ENCODE assay signal across 34 mouse cellular contexts in the genomic region with DNA sequence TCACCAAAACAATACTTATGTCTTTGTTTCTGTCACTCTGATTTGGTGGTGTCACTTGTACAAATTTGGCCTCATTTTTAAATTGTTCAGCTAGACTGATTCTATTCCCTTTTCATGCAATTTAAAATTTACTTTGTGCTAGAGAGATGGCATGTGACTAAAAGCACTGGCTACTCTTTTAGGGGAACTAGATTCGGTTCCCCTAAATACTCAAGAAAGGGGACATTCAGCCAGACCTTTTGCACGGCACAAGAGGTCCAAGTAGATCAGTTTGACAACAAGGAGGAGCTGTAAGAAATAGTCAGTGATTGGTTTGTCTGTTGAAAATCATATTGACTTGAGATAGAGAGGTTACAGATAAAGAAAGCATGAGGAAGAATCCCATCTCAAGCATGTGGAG. TPM values are rescaled to one million over a fixed set of nuclear protein-coding genes. Genes with fewer than 3 reads are reported as not detected.
"Had no signal": no experiment of that assay in that cellular context is flagged by ENCODE, and none has a peak within 500 bp of the region (broad histone marks: within the 10 kb centered on the region; RNA-seq: fewer than 3 reads in every experiment).

No protein-coding gene starts in this region.

- H3K4me1 ChIP-seq: heart, embryonic 15.5 days; hindbrain, embryonic 13.5 days; hindbrain, embryonic 15.5 days; limb, embryonic 13.5 days; limb, embryonic 15.5 days had no signal

- H3K27me3 ChIP-seq: heart, embryonic 13.5 days; heart, embryonic 15.5 days; hindbrain, embryonic 15.5 days; intestine, embryonic 15.5 days; limb, embryonic 13.5 days; limb, embryonic 15.5 days; liver, embryonic 12.5 days had no signal

- DNase-seq: gastrocnemius, adult 2 months; gastrocnemius, postnatal 10 days; gastrocnemius, postnatal 25 days; heart, adult 18-20 months; heart, postnatal 14 days; heart, postnatal 36 days; kidney, adult 18-20 months; kidney, adult 8-10 months; kidney, postnatal 10 days; kidney, postnatal 25 days; kidney, postnatal 4 days; layer of hippocampus, postnatal 36 days; left cerebral cortex, postnatal 4 days had no signal

- H3K4me2 ChIP-seq: heart, embryonic 11.5 days; heart, embryonic 13.5 days; heart, embryonic 15.5 days; hindbrain, embryonic 13.5 days; hindbrain, embryonic 15.5 days; intestine, embryonic 15.5 days; limb, embryonic 13.5 days; limb, embryonic 15.5 days; liver, embryonic 12.5 days had no signal

- H3K36me3 ChIP-seq: heart, embryonic 13.5 days; heart, embryonic 15.5 days; hindbrain, embryonic 13.5 days; hindbrain, embryonic 15.5 days; intestine, embryonic 15.5 days; limb, embryonic 13.5 days; limb, embryonic 15.5 days; liver, embryonic 12.5 days had no signal

- H3K27ac ChIP-seq: gastrocnemius, adult 2 months; heart, embryonic 13.5 days; heart, embryonic 15.5 days; hindbrain, embryonic 13.5 days; hindbrain, embryonic 15.5 days; intestine, embryonic 15.5 days; layer of hippocampus, adult 2 months; limb, embryonic 13.5 days; limb, embryonic 15.5 days; liver, embryonic 12.5 days; liver, embryonic 14.5 days had no signal

- H3K9ac ChIP-seq: heart, embryonic 13.5 days; heart, embryonic 15.5 days; hindbrain, embryonic 13.5 days; hindbrain, embryonic 15.5 days; intestine, embryonic 15.5 days; limb, embryonic 13.5 days; limb, embryonic 15.5 days; liver, embryonic 12.5 days; liver, embryonic 14.5 days had no signal

- H3K9me3 ChIP-seq: heart, embryonic 13.5 days; heart, embryonic 15.5 days; hindbrain, embryonic 13.5 days; hindbrain, embryonic 15.5 days; intestine, embryonic 15.5 days; limb, embryonic 13.5 days; limb, embryonic 15.5 days; liver, embryonic 12.5 days had no signal

- H3K4me3 ChIP-seq: gastrocnemius, adult 2 months; heart, embryonic 13.5 days; heart, embryonic 15.5 days; hindbrain, embryonic 13.5 days; hindbrain, embryonic 15.5 days; intestine, embryonic 15.5 days; layer of hippocampus, adult 2 months; limb, embryonic 13.5 days; limb, embryonic 15.5 days; liver, embryonic 12.5 days had no signal

- ATAC-seq: inflammation-experienced regulatory T-cells, adult 6 months; intestine, embryonic 15.5 days; intestine, postnatal 0 days; liver, embryonic 12.5 days had no signal

RNA-seq across cellular contexts. Expression of a gene that starts 44.3 kb away (rescaled TPM):
- total RNA-seq: gastrocnemius, adult 2 months; gastrocnemius, postnatal 10 days; gastrocnemius, postnatal 25 days; gastrocnemius, postnatal 4 days; heart, adult 18-20 months; heart, postnatal 36 days; layer of hippocampus, adult 2 months; layer of hippocampus, postnatal 10 days; layer of hippocampus, postnatal 36 days; left cerebral cortex, adult 18-20 months; left cerebral cortex, adult 8-10 months; left cerebral cortex, postnatal 10 days; left cerebral cortex, postnatal 25 days; liver, adult 2 months had no signal
- polyA plus RNA-seq: heart, embryonic 13.5 days; hindbrain, embryonic 11.5 days; limb, embryonic 13.5 days; liver, adult 2 months had no signal
